Mouse (Mus musculus): ENCODE measurements around the gene Hfm1.
A peak's percentile ranks its signal among the peaks of the same experiment; 100 is the strongest.

The Hfm1 gene

DNA sequence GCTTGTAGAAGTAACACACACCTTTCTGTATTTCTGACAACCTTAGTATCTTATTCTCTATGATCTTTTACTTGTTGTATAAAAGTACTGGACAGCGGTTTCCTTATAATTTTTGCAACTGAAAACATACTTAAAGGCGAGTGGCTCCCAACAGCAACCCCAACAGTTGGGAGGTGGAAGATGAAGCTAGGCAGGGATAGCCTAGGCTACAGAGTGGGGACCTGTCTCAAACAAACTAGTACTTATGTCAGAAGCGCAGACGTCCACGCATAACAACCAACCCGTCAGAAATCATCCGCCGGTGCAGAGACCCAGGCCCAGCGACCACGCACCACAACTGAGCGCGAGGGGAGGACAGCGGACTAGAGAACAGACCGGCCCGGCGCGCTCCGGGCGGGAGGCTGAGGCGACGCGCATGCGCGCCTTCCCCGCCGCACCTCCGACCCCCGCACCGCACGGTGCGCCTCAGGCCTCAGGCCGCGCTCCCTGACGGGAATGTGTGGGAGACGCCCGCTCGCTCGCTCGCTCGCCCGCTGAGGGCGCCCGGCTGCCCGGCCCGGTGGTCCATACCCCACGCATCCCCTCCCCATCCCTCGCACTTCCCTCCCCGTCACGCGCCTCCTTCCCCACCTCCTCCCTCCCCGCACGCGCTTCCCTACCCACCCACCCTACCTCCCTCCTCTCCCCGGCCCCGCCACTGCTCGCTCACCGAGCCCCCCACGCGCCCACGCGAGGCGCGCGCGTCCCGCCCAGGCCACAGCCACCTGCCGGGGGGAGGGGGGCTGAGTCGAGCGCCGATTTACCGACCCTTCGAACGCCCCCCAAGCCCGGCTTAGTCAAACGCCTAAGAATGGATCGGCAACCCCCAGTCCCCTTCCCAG, at the start of gene Hfm1:
Hfm1 (minus strand) TSS at position 834 of the 881 bp plus-strand sequence.
- DNase-seq (ENCODE audit: low spot score in 2 of 2): peak; percentile 20 to 55

GRCm38 (mm10) chr5:106973883-106974282, 47.8 kb upstream of the Hfm1 start:
- no peak for DNase-seq (ENCODE audit: low spot score in 2 of 2)

DNA sequence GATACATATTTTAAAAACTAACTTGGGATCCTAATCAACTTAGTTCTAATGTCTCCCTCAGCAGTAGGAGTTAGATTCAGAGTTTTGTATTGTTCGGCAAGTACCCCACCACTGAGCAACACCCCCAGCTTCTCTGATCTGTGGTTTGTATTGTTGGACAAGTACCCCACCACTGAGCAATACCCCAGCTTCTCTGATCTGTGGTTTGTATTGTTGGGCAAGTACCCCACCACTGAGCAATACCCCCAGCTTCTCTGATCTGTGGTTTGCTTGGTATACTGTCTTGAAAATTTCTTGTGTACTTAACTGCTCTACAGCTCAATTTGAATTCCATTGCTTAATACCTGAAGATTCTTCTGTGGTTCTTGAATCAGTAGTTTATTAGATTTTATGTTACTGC, 41.5 kb upstream of the Hfm1 start:
- no peak for DNase-seq (ENCODE audit: low spot score in 2 of 2)

GRCm38 (mm10) chr5:106966443-106966842, 40.3 kb upstream of the Hfm1 start:
- DNase-seq (ENCODE audit: low spot score in 2 of 2): no peak

GRCm38 (mm10) chr5:106964513-106965014, 38.4 kb upstream of the Hfm1 start:
- DNase-seq (ENCODE audit: low spot score in 2 of 2): no peak

- peak; percentile 89 to 94 for DNase-seq (ENCODE audit: low spot score in 2 of 2)
These were observed 37.7 kb upstream of the Hfm1 start, which contains the start of gene Cdc7 for GRCm38 (mm10) chr5:106963584-106964512. Gene Cdc7 (plus strand): TSS chr5:106964322.

DNA sequence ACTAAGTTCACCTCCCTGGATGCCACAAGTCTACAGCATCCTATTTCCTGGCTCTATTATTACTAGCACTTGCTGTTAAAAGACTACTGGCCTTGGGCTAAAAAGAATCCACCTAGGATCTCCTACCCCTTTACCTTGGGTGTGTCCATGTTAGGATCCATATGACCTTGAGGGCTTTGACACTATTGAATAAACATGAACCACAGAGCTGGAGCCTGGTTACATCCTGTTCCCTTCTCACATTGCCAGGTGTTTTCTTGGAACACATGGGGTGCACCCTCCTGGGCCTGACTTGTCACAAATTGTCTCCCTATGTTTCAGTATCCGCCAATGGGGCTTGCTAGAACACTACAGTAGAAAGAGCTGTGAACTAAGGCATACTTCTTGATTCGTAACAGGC, 34.3 kb upstream of the Hfm1 start:
- DNase-seq (ENCODE audit: low spot score in 2 of 2): no peak

GRCm38 (mm10) chr5:106959031-106959430, 32.9 kb upstream of the Hfm1 start:
- no peak for DNase-seq (ENCODE audit: low spot score in 2 of 2)

DNA sequence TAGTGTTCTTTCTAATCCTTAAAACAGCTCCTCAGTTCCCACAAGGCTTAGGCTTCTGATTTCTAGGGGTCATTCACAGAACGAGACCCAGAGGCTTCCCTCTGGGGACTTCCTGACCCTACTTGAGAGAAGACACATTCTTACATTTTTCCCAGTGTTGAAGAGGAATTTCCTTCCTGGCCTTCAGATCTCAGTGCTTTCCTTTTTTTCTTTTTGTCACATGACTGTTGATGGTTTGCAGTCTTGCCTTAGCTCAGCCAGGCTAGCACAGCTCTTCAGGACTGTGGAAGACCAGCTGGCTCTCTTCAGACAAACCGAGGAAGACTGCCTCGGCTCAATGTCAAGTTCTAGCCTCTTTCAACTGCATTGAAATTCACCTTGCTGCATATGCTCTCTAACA, 30.3 kb upstream of the Hfm1 start:
- no peak for DNase-seq (ENCODE audit: low spot score in 2 of 2)

DNA sequence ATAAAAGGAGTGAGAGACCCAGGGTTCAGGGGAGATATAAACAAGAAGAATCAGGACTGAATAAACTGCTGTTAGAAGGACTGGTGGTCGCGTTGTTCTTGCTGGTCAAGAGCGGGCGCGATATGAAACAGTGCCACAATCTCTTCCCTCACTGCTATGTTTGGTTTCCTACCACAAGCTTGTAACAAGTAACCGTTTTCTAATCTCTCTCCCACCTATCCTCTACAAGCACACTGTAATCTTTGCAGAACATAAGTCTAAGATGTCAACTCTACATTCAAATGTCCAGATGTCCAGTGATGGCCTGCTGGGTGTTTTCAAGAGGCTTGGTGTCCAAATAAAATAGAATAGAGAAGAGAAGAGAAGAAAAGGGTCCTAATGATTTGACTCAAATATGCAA, 22.6 kb upstream of the Hfm1 start:
- no peak for DNase-seq (ENCODE audit: low spot score in 2 of 2)

GRCm38 (mm10) chr5:106946342-106946741, 20.2 kb upstream of the Hfm1 start:
- no peak for DNase-seq (ENCODE audit: low spot score in 2 of 2)

DNA sequence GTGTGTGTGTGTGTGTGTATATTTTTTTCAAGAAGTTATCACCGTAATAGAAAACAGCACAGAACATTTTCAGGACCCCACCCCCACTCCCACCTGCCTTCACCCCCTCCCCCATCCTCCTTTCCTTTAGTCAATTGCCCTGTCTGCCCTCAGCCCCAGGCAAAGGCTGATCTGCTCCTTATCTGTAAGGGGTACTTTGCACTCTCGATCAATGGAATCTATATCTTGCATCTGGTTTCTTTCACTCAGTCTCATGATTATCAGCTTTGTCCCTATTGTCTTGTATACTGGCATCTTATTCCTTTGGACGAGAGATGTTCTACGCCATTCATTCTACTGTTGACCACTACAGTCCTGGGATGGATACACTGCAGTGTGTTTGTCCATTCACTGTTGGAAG, 1.9 kb upstream of the Hfm1 start:
- DNase-seq (ENCODE audit: low spot score in 2 of 2): no peak

- DNase-seq (ENCODE audit: low spot score in 2 of 2): no peak
These were observed 207 bp upstream of the Hfm1 start for GRCm38 (mm10) chr5:106926369-106926686.

DNA sequence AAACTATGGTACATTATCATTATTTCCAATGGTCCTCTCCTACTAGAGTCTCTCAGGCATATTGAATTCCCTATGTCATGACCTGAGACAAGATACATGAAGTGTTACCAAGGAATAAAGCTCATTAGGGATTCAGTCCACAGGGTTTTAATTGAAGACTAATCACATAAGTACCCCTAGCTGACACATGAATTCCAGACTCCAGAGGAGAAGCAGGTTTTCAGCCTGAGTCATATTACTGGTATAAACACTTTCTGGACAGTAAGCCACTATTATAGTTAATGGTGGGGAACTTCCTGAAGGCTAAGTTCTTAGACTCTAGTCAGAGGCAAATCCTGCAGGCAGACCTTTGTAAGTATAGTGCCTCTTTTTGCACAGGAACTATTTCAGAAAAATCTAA, 6.8 kb downstream of the Hfm1 start:
- DNase-seq (ENCODE audit: low spot score in 2 of 2): no peak

DNA sequence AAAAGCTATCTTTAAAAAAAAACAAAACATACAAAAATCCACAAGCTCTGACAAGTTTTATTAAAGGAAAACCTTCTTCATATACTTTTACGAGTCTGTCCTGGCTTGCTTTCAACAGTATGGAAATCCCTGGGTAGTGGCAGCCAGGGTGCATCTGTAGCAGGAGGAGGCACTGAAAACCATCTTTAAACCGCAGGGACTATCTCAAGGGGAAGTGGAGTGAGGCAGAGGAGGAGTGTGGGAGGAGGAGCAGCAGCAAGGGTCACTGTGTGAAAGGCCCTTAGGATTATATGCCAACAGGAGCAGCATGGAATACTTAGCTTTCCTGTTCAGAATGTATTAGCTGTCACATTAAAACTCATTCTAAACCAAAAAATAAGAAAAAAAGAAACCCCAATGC, 29.2 kb downstream of the Hfm1 start:
- no peak for DNase-seq (ENCODE audit: low spot score in 2 of 2)

GRCm38 (mm10) chr5:106891773-106892172, 34.3 kb downstream of the Hfm1 start:
- peak; percentile 46 to 49 for DNase-seq (ENCODE audit: low spot score in 2 of 2)

GRCm38 (mm10) chr5:106887303-106888071, 38.6 kb downstream of the Hfm1 start:
- DNase-seq (ENCODE audit: low spot score in 2 of 2): no peak

- DNase-seq (ENCODE audit: low spot score in 2 of 2): no peak
These were observed 40.6 kb downstream of the Hfm1 start for GRCm38 (mm10) chr5:106885517-106885916.

GRCm38 (mm10) chr5:106876438-106876837, 49.7 kb downstream of the Hfm1 start:
- DNase-seq (ENCODE audit: low spot score in 2 of 2): no peak

- DNase-seq (ENCODE audit: low spot score in 2 of 2): peak; percentile 65 to 79
These were observed 65.7 kb downstream of the Hfm1 start for GRCm38 (mm10) chr5:106860415-106860814.

DNA sequence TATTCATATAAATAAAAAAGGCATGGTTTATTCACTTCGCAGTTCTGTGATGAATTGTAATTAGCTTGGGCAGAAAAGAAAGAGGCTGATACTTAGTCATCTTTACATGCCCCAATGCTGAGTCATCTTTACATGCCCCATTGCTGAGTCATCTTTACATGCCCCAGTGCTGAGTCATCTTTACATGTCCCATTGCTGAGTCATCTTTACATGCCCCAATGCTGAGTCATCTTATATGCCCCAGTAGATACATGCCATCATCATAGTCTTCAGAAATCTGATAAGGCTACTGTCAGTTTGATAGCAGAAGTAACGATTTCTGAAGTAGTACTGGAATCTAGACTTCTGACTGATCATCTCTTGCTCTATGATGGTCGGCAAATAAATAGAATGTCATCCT, 72.8 kb downstream of the Hfm1 start:
- DNase-seq (ENCODE audit: low spot score in 2 of 2): no peak

- DNase-seq (ENCODE audit: low spot score in 2 of 2): no peak
These were observed 79.1 kb downstream of the Hfm1 start for GRCm38 (mm10) chr5:106847045-106847444.
